Mouse (Mus musculus) T-helper 17 cell (primary cell): ENCODE results near the gene Gp9.

Experiments
- in situ Hi-C, 2 experiments: fragments of 300-600 bp; cut with MboI, MseI; formaldehyde crosslinking; loops; 1 replicate in 1 of 2; 2 replicates in 1 of 2; pipeline ENCODE4 v1.15.1; 2025; ENCODE audit warnings: high pct_unique_total_duplicates in 2 of 2

Gp9 gene

GRCm38 (mm10) chr6:87809144-87809543 is 31.3 kb downstream of the Gp9 start:
- in situ Hi-C loops = no loop called here

GRCm38 (mm10) chr6:87809651-87810161 is 31.8 kb downstream of the Gp9 start:
- in situ Hi-C loops = no loop called here

GRCm38 (mm10) chr6:87810311-87810710 is 32.4 kb downstream of the Gp9 start:
- in situ Hi-C loops = no loop called here

- in situ Hi-C loops = no loop called here
Observed at GRCm38 (mm10) chr6:87810713-87811669, 33.1 kb downstream of the Gp9 start.

GRCm38 (mm10) chr6:87811675-87812338 is 33.9 kb downstream of the Gp9 start, which contains the start of gene Rab43:
Rab43 (minus strand) TSS chr6:87812164.
- in situ Hi-C loops = no loop called here

GRCm38 (mm10) chr6:87812656-87813055 is 34.8 kb downstream of the Gp9 start:
- in situ Hi-C loops = no loop called here

- in situ Hi-C loops = no loop called here
Observed at GRCm38 (mm10) chr6:87814486-87814885, 36.6 kb downstream of the Gp9 start.

GRCm38 (mm10) chr6:87820366-87820765 is 42.5 kb downstream of the Gp9 start:
- in situ Hi-C loops = no loop called here
